ENCODE assay signal across 11 mouse cellular contexts in genomic region chr15:85688734-85689133, GRCm38 (mm10). TPM values are rescaled to one million over a fixed set of nuclear protein-coding genes. Genes with fewer than 3 reads are reported as not detected.
A peak's percentile ranks its signal among the peaks of the same experiment; 100 is the strongest.
DNase-seq lines count a peak whose midpoint lies in the region; ATAC-seq and TF ChIP-seq lines count a peak whose summit lies in the region.
"Had no signal": no experiment of that assay in that cellular context is flagged by ENCODE, and none has a peak within 500 bp of the region (broad histone marks: within the 10 kb centered on the region; RNA-seq: fewer than 3 reads in every experiment).

No protein-coding gene starts in this region.

- H3K9ac ChIP-seq in lung, embryonic 14.5 days = no peak overlapping the region
- H3K9ac ChIP-seq in midbrain, postnatal 0 days (replicated peaks; ENCODE audit: low read length, poor library complexity, severe bottlenecking) = 0 out of 2 replicates have a peak overlapping the region, but pooled peaks have one; percentile 20
- H3K9ac ChIP-seq: heart, embryonic 15.5 days; liver, embryonic 14.5 days; midbrain, embryonic 12.5 days had no signal

- WGBS in lung, embryonic 14.5 days = 73% methylated on average over 6 of the region's 6 CpGs
- 23% methylated on average over 6 of the region's 6 CpGs for WGBS in midbrain, postnatal 0 days

- peaks cover 87% of the 10 kb centered on the region for H3K36me3 ChIP-seq in lung, embryonic 14.5 days (ENCODE audit: insufficient read depth)
- peaks cover 45% of the 10 kb centered on the region for H3K36me3 ChIP-seq in midbrain, postnatal 0 days (ENCODE audit: insufficient read depth, low read length)

- no peak for TF ChIP-seq POLR2A in cortical plate, adult 2 months (IDR thresholded peaks at IDR 0.05; ENCODE audit: extremely low read depth, insufficient read depth, low read length)

- H3K27me3 ChIP-seq in lung, embryonic 14.5 days (ENCODE audit: insufficient read depth, low read length) = no peaks in the 10 kb centered on the region
- H3K27me3 ChIP-seq in midbrain, postnatal 0 days (ENCODE audit: insufficient read depth, low read length) = no peaks in the 10 kb centered on the region
- H3K27me3 ChIP-seq: heart, embryonic 15.5 days had no signal

- peaks cover 9% of the 10 kb centered on the region for H3K4me1 ChIP-seq in lung, embryonic 14.5 days (ENCODE audit: insufficient read depth)
- peaks cover 31% of the 10 kb centered on the region for H3K4me1 ChIP-seq in cortical plate, adult 2 months (ENCODE audit: control insufficient read depth, insufficient read depth, low read length)
- no peaks in the 10 kb centered on the region; the same call in 1 of the 2 replicates for H3K4me1 ChIP-seq in midbrain, postnatal 0 days (ENCODE audit: insufficient read depth, low read length)

- intact Hi-C loops in gastrocnemius, adult 2 months (cut with DNase I) = loop anchor here (2.0 kb wide), 1 partner anchor 14 kb away; no protein-coding TSS in a partner anchor

- peak overlapping the region; percentile 52 for H3K4me3 ChIP-seq in gastrocnemius, adult 2 months
- H3K4me3 ChIP-seq in lung, embryonic 14.5 days (ENCODE audit: low read depth, low read length) = no peak overlapping the region
- H3K4me3 ChIP-seq in cortical plate, adult 2 months (ENCODE audit: insufficient read depth, low read length) = no peak overlapping the region
- H3K4me3 ChIP-seq in midbrain, postnatal 0 days (ENCODE audit: low read depth, low read length) = no peak overlapping the region
- H3K4me3 ChIP-seq: heart, embryonic 15.5 days; midbrain, embryonic 12.5 days had no signal

- DNase-seq in gastrocnemius, adult 2 months = peak; percentile 79
- DNase-seq in gastrocnemius, postnatal 25 days = no peak
- DNase-seq in lung, embryonic 14.5 days = no peak
- no peak for DNase-seq in lung, postnatal 25 days (ENCODE audit: low spot score)
- no peak for DNase-seq in midbrain, postnatal 0 days (ENCODE audit: low spot score)
- no peak for DNase-seq in layer of hippocampus, adult 11-12 months (ENCODE audit: low spot score)
- DNase-seq: kidney, adult 11 months had no signal

- ATAC-seq in lung, embryonic 14.5 days (ENCODE audit: insufficient read depth) = no peak
- no peak for ATAC-seq in midbrain, postnatal 0 days (ENCODE audit: low FRiP score)

- no peaks in the 10 kb centered on the region for H3K9me3 ChIP-seq in lung, embryonic 14.5 days (ENCODE audit: low read depth, low read length)
- no peaks in the 10 kb centered on the region for H3K9me3 ChIP-seq in midbrain, postnatal 0 days (ENCODE audit: low read length)
- H3K9me3 ChIP-seq: heart, embryonic 15.5 days; midbrain, embryonic 12.5 days had no signal

- no peak overlapping the region for H3K4me2 ChIP-seq in lung, embryonic 14.5 days
- no peak overlapping the region for H3K4me2 ChIP-seq in midbrain, postnatal 0 days (ENCODE audit: low read depth, low read length, poor library complexity, severe bottlenecking)
- H3K4me2 ChIP-seq: heart, embryonic 15.5 days; midbrain, embryonic 12.5 days had no signal

- TF ChIP-seq CTCF in gastrocnemius, adult 2 months (IDR thresholded peaks at IDR 0.05) = no peak
- TF ChIP-seq CTCF in lung, embryonic 14.5 days (IDR thresholded peaks at IDR 0.05; ENCODE audit: low read depth) = no peak
- TF ChIP-seq CTCF in cortical plate, adult 2 months (IDR thresholded peaks at IDR 0.05; ENCODE audit: extremely low read depth, insufficient read depth, low read length) = no peak
- TF ChIP-seq CTCF in midbrain, postnatal 0 days (IDR thresholded peaks at IDR 0.05) = no peak

- peak overlapping the region; percentile 86 for H3K27ac ChIP-seq in gastrocnemius, adult 2 months
- H3K27ac ChIP-seq in lung, embryonic 14.5 days (ENCODE audit: low read depth) = 0 out of 2 replicates have a peak overlapping the region, but pooled peaks have one; percentile 96
- H3K27ac ChIP-seq in cortical plate, adult 2 months (ENCODE audit: insufficient read depth, low read length) = peak overlapping the region; percentile 55
- peak overlapping the region; percentile 19; the same call in 1 of the 2 replicates for H3K27ac ChIP-seq in midbrain, postnatal 0 days (ENCODE audit: low read depth, low read length)
- H3K27ac ChIP-seq: liver, embryonic 14.5 days; midbrain, embryonic 12.5 days had no signal

RNA-seq across cellular contexts. Expression of gene Ppara, which starts 46.0 kb away (rescaled TPM):
- total RNA-seq in gastrocnemius, adult 2 months (2021) = 10 to 100 TPM; 15.4 to 47.2 TPM
- total RNA-seq in gastrocnemius, postnatal 25 days (2021) = 10 to 100 TPM; 11.4 to 19.3 TPM
- 2.7 and 3.3 TPM in 2 replicates for polyA plus RNA-seq in lung, embryonic 14.5 days (2014; fragmentation: Nextera tagmentation; extraction: Ambion mirVana)
- polyA plus RNA-seq in cortical plate, adult 2 months (2012; rRNA removed) = 1.8 and 2.0 TPM in 2 replicates
- total RNA-seq in midbrain, postnatal 0 days (2014; rRNA removed) = 1.6 TPM in 2 replicates
- 0.86 and 2.8 TPM in 2 replicates for polyA plus RNA-seq in midbrain, postnatal 0 days (2015; fragmentation: Nextera tagmentation; extraction: Ambion mirVana)

Comparison
In these comparisons a context has a peak if more than half of its experiments do, and no peak if none do; other contexts are left out.
1. H3K27ac ChIP-seq: peak in every context shown above with its lines; median percentile 96 in lung, embryonic 14.5 days; 86 in gastrocnemius, adult 2 months; 55 in cortical plate, adult 2 months; 19 in midbrain, postnatal 0 days.